Mouse (Mus musculus): ENCODE data around the gene Dync1i2. TPM values are rescaled to one million over a fixed set of nuclear protein-coding genes. Genes with fewer than 3 reads are reported as not detected.

Dync1i2 gene
- polyA plus RNA-seq, 1 experiment = 52.1 TPM

GRCm38 (mm10) chr2:71312067-71312466 is 100.6 kb downstream of the Dync1i2 start:
- Histone ChIP-seq H3K4me3 (ENCODE audit: insufficient read depth, poor library complexity, severe bottlenecking) (no peak overlapping the region), H3K79me2 (ENCODE audit: control insufficient read depth, insufficient read depth) (no peaks in the 10 kb centered on the region), H3K36me3 (ENCODE audit: control insufficient read depth, insufficient read depth) (peaks cover 24% of the 10 kb centered on the region), H3K27me3 (ENCODE audit: control insufficient read depth, insufficient read depth, insufficient read length) (no peaks in the 10 kb centered on the region), H3K79me3 (ENCODE audit: low read depth) (no peaks in the 10 kb centered on the region), H3ac (ENCODE audit: control insufficient read depth, insufficient read length, low read depth) (no peak overlapping the region)
- TF ChIP-seq MYOG (IDR thresholded peaks at IDR 0.05; ENCODE audit: control insufficient read depth, extremely low read depth, insufficient read length) (no peak), FOSL1 (IDR thresholded peaks at IDR 0.05; ENCODE audit: insufficient read depth, low read length, poor library complexity, severe bottlenecking) (no peak), USF1 (IDR thresholded peaks at IDR 0.05; ENCODE audit: low read depth) (no peak), CTCF (IDR thresholded peaks at IDR 0.05; ENCODE audit: control insufficient read depth, insufficient read depth, insufficient read length) (no peak), CEBPB (IDR thresholded peaks at IDR 0.05; ENCODE audit: low read depth) (no peak), MAX (IDR thresholded peaks at IDR 0.05) (no peak), MYOD1 (IDR thresholded peaks at IDR 0.05; ENCODE audit: control insufficient read depth, insufficient read length, low read depth) (no peak)

Other genes with a start within 250 kb of the Dync1i2 start
- gene Dcaf17, start 156.4 kb upstream of the Dync1i2 start, polyA plus RNA-seq (2012; fragmentation: generic; extraction: Trizol) = 2.0 TPM
- 8.5 TPM for gene Mettl8, start 156.1 kb upstream of the Dync1i2 start, polyA plus RNA-seq (2012; fragmentation: generic; extraction: Trizol)
- gene Cybrd1, start 93.8 kb upstream of the Dync1i2 start, polyA plus RNA-seq (2012; fragmentation: generic; extraction: Trizol) = not detected
- gene Slc25a12, start 156.0 kb downstream of the Dync1i2 start, polyA plus RNA-seq (2012; fragmentation: generic; extraction: Trizol) = 32.8 TPM
- 46.6 TPM for gene Hat1, start 177.3 kb downstream of the Dync1i2 start, polyA plus RNA-seq (2012; fragmentation: generic; extraction: Trizol)
- gene Metap1d, start 241.6 kb downstream of the Dync1i2 start, polyA plus RNA-seq (2012; fragmentation: generic; extraction: Trizol) = 10.2 TPM